ENCODE assay signal across 12 mouse cellular contexts in genomic region chr6:108454061-108454891, GRCm38 (mm10).
DNase-seq lines count a peak whose midpoint lies in the region; ATAC-seq and TF ChIP-seq lines count a peak whose summit lies in the region.
"Had no signal": no experiment of that assay in that cellular context is flagged by ENCODE, and none has a peak within 500 bp of the region (broad histone marks: within the 10 kb centered on the region; RNA-seq: fewer than 3 reads in every experiment).

No protein-coding gene starts in this region.

- TF ChIP-seq POLR2A in liver, adult 2 months (IDR thresholded peaks at IDR 0.05; ENCODE audit: extremely low read depth, insufficient read depth, low read length), result no peak

- no peaks in the 10 kb centered on the region; the same call in 1 of the 2 replicates for H3K79me2 ChIP-seq in liver, adult 2 months (ENCODE audit: control insufficient read depth, insufficient read depth, low read length)

- DNase-seq in cerebellum, adult 9-11 months, result peak; percentile 30
- DNase-seq in cerebellum, postnatal 36 days, result no peak
- DNase-seq in liver, adult 2 months (ENCODE audit: extremely low read depth, low read depth, low spot score), result no peak
- peak; percentile 69 to 80 for DNase-seq in layer of hippocampus, adult 2 months (ENCODE audit: low spot score in 2 of 2)
- peak; percentile 29 for DNase-seq in right cerebral cortex, postnatal 14 days
- DNase-seq in lung, adult 18-20 months, result no peak
- DNase-seq: kidney, adult 8-10 months; lung, postnatal 4 days; thymus, postnatal 4 days had no signal

- no peaks in the 10 kb centered on the region for H3K27me3 ChIP-seq in liver, adult 2 months (ENCODE audit: control insufficient read depth, insufficient read depth, low read length)
- no peaks in the 10 kb centered on the region for H3K27me3 ChIP-seq in liver, embryonic 12.5 days (replicated peaks)
- H3K27me3 ChIP-seq: limb, embryonic 12.5 days had no signal

- H3K36me3 ChIP-seq in liver, adult 2 months (ENCODE audit: control insufficient read depth, insufficient read depth, low read length), result no peaks in the 10 kb centered on the region
- H3K36me3 ChIP-seq in liver, embryonic 12.5 days, result 0 out of 2 replicates have a peak, but pooled peaks cover 5% of the 10 kb centered on the region
- H3K36me3 ChIP-seq: limb, embryonic 12.5 days had no signal

- no peak for ATAC-seq in liver, embryonic 12.5 days
- no peak for ATAC-seq in megakaryocyte-erythroid progenitor cell, adult 5-6 weeks (replicated peaks; ENCODE audit: low FRiP score, low TSS enrichment, poor library complexity, severe bottlenecking)

- no peaks in the 10 kb centered on the region for H3K9me3 ChIP-seq in liver, embryonic 12.5 days (replicated peaks)
- H3K9me3 ChIP-seq: limb, embryonic 12.5 days had no signal

- peak overlapping the region; percentile 15 for H3K9ac ChIP-seq in liver, adult 2 months (ENCODE audit: low read depth, low read length)
- no peak overlapping the region for H3K9ac ChIP-seq in liver, embryonic 12.5 days
- H3K9ac ChIP-seq: limb, embryonic 12.5 days had no signal

- peak overlapping the region; percentile 98 for H3K27ac ChIP-seq in liver, adult 2 months (replicated peaks; ENCODE audit: insufficient read depth, low read depth, low read length)
- no peak overlapping the region for H3K27ac ChIP-seq in liver, embryonic 12.5 days
- H3K27ac ChIP-seq in layer of hippocampus, adult 2 months, result peak overlapping the region; percentile 97

- no peak overlapping the region for H3K4me3 ChIP-seq in liver, adult 2 months (ENCODE audit: insufficient read depth, low read depth, low read length)
- no peak overlapping the region for H3K4me3 ChIP-seq in liver, embryonic 12.5 days
- no peak overlapping the region for H3K4me3 ChIP-seq in layer of hippocampus, adult 2 months
- H3K4me3 ChIP-seq: limb, embryonic 12.5 days had no signal

- peaks cover 47% of the 10 kb centered on the region for H3K4me1 ChIP-seq in liver, adult 2 months (ENCODE audit: control insufficient read depth, insufficient read depth, low read length)
- H3K4me1 ChIP-seq in liver, embryonic 12.5 days, result peaks cover 17% of the 10 kb centered on the region

- 73% methylated on average over 16 of the region's 16 CpGs for WGBS in liver, adult 2 months
- WGBS in liver, embryonic 12.5 days (ENCODE audit: insufficient replicate concordance), result 74% methylated on average over 16 of the region's 16 CpGs

- H3K4me2 ChIP-seq in liver, embryonic 12.5 days, result no peak overlapping the region
- H3K4me2 ChIP-seq: limb, embryonic 12.5 days had no signal

- TF ChIP-seq CTCF in liver, adult 2 months (IDR thresholded peaks at IDR 0.05; ENCODE audit: low read depth, low read length), result no peak
- no peak for TF ChIP-seq CTCF in layer of hippocampus, adult 2 months (conservative IDR thresholded peaks at IDR 0.05)

Comparison
In these comparisons a context has a peak if more than half of its experiments do, and no peak if none do; other contexts are left out.
1. DNase-seq: peak in cerebellum, adult 9-11 months (single experiment), layer of hippocampus, adult 2 months (2 of 2) and right cerebral cortex, postnatal 14 days (single experiment); none in cerebellum, postnatal 36 days (0 of 2), liver, adult 2 months (single experiment) and lung, adult 18-20 months (0 of 2).